Mouse (Mus musculus): ENCODE measurements around the gene Gimap4. TPM values are rescaled to one million over a fixed set of nuclear protein-coding genes. Genes with fewer than 3 reads are reported as not detected.

Gimap4 gene
- 10 to 100 TPM; 13.5 to 16.5 TPM for total RNA-seq (2021)
- long read RNA-seq, experiment 1, transcript Gimap4-202 (3 exons, 1,804 nt), result major isoform, 5 of 8 reads
- long read RNA-seq, experiment 1, partial matches to known transcripts, result 0 of 8 reads
- long read RNA-seq, experiment 1, other reads (novel, unspliced or antisense), result 2 of 8 reads
- long read RNA-seq, experiment 2, transcript Gimap4-202 (3 exons, 1,804 nt), result major isoform, 13 of 13 reads
- long read RNA-seq, experiment 2, partial matches to known transcripts, result 0 of 13 reads
- long read RNA-seq, experiment 2, other reads (novel, unspliced or antisense), result 0 of 13 reads

- DNase-seq, result no peak
These were observed at the start of gene Gimap4 for GRCm38 (mm10) chr6:48684319-48684718. Gene Gimap4 (plus strand): TSS chr6:48684549.

- DNase-seq, result no peak
These were observed 49.2 kb upstream of the Gimap4 start for GRCm38 (mm10) chr6:48635105-48635504.

GRCm38 (mm10) chr6:48636515-48636914 is 47.8 kb upstream of the Gimap4 start:
- no peak for DNase-seq

GRCm38 (mm10) chr6:48637811-48638500 is 46.4 kb upstream of the Gimap4 start:
- DNase-seq, result no peak

GRCm38 (mm10) chr6:48638553-48638952 is 45.8 kb upstream of the Gimap4 start:
- no peak for DNase-seq

GRCm38 (mm10) chr6:48641391-48641790 is 43.0 kb upstream of the Gimap4 start:
- no peak for DNase-seq

- DNase-seq, result no peak
These were observed 41.5 kb upstream of the Gimap4 start for GRCm38 (mm10) chr6:48642764-48643292.

- DNase-seq, result peak; percentile 62
These were observed 38.6 kb upstream of the Gimap4 start for GRCm38 (mm10) chr6:48645660-48646308.

- DNase-seq, result no peak
These were observed 38.0 kb upstream of the Gimap4 start for GRCm38 (mm10) chr6:48646309-48646690.

GRCm38 (mm10) chr6:48646995-48647394 is 37.4 kb upstream of the Gimap4 start, which contains the start of gene Gimap8:
Gene Gimap8 (plus strand): TSS chr6:48647234.
- DNase-seq, result no peak

GRCm38 (mm10) chr6:48647611-48648010 is 36.7 kb upstream of the Gimap4 start:
- no peak for DNase-seq

GRCm38 (mm10) chr6:48648779-48649178 is 35.6 kb upstream of the Gimap4 start:
- no peak for DNase-seq

GRCm38 (mm10) chr6:48650041-48650440 is 34.3 kb upstream of the Gimap4 start:
- no peak for DNase-seq

- DNase-seq, result no peak
These were observed 25.6 kb upstream of the Gimap4 start for GRCm38 (mm10) chr6:48658721-48659120.

GRCm38 (mm10) chr6:48664750-48665149 is 19.6 kb upstream of the Gimap4 start:
- DNase-seq, result no peak

GRCm38 (mm10) chr6:48665471-48665870 is 18.9 kb upstream of the Gimap4 start:
- no peak for DNase-seq

GRCm38 (mm10) chr6:48666159-48666586 is 18.2 kb upstream of the Gimap4 start:
- no peak for DNase-seq

- DNase-seq, result no peak
These were observed 16.3 kb upstream of the Gimap4 start for GRCm38 (mm10) chr6:48668022-48668421.

- no peak for DNase-seq
These were observed 14.8 kb upstream of the Gimap4 start for GRCm38 (mm10) chr6:48669446-48669969.

GRCm38 (mm10) chr6:48674291-48675058 is 9.9 kb upstream of the Gimap4 start:
- no peak for DNase-seq

GRCm38 (mm10) chr6:48675400-48675930 is 8.9 kb upstream of the Gimap4 start:
- DNase-seq, result no peak

Data from gastrocnemius, postnatal 10 days (tissue).